Mouse (Mus musculus) heart, adult 11 months (tissue): ENCODE measurements around the gene Ccdc141.
A peak's percentile ranks its signal among the peaks of the same experiment; 100 is the strongest.

Source experiments
- DNase-seq: peaks from one replicate; pipeline ENCODE4 v3.0.0; 2022

Ccdc141 gene

GRCm38 (mm10) chr2:77118102-77118501, 52.3 kb downstream of the Ccdc141 start:
- no peak for DNase-seq

DNA sequence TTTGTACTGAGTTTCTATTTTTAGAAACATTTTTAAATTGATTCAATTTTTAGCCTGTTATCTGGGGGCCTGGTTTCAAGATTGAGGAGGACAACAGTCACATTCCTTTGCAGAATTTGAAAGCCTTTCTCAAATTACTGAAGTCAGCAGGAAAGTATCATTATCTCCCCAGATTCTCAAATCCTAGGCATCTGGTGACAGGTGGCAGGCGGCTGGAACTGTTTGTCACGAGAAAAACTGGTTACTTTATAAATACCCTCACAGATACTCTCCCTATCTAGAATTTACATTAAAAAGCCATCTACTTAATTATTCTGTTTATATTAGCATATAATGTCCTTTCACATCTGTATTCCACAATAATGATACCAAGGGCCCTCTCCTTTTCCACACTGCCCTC, 56.1 kb downstream of the Ccdc141 start:
- DNase-seq: peak; percentile 46

DNA sequence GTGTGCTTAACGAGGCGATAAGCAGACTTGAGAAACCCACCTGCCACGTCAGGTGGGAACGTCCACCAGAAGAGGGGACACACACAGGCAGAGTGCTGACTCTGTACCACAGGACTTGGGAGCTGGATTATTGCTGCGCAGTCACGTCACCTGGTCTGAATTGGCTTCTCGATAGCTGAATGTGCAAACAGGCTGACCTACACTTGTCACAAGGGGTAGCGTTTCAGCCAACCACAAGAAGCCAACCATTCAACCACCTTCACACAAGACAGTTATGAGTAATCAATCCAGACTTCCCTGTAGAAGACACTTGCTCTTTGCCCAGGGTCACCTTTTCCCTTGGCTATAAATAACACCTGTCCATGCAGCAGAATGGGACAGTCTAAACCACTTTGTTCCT, 56.6 kb downstream of the Ccdc141 start:
- peak; percentile 95 for DNase-seq

DNA sequence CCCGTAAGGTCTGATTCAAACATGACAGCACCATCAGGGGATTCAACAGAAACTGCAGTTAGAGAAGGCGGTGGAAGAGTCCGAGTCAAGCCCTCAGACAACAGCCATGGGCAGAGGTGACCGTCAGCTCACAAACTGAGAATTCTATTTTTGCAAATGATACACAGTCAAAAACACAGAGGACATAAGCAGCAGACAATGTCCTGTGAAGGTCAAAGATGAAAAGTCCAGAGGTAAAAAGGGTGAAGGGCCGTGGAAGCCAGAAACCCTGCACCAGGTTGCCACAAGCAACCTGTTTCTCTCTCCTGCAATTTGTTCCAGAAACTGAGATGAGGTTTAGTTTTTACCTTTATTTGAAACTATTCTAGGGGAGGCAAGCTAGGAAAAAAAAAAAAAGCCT, 57.4 kb downstream of the Ccdc141 start:
- peak; percentile 68 for DNase-seq

DNA sequence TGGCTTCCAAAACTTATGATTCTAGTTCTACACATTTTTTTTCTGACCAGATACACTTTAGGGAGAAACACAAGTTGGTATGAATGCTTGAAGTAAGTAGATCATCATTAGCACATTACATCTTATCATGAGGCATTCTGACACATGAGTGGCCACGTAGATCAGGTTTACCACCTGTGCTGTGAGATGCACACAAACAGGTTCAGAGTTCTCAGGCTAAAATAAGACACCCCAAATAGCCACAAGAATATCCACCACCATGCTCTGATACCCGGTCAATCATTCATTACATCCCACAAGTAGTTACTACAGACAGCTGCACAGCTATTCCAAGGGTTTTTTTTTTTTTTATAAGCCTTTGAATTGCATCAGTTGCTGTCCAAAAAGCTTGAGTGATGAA, 59.3 kb downstream of the Ccdc141 start:
- DNase-seq: peak; percentile 33

DNA sequence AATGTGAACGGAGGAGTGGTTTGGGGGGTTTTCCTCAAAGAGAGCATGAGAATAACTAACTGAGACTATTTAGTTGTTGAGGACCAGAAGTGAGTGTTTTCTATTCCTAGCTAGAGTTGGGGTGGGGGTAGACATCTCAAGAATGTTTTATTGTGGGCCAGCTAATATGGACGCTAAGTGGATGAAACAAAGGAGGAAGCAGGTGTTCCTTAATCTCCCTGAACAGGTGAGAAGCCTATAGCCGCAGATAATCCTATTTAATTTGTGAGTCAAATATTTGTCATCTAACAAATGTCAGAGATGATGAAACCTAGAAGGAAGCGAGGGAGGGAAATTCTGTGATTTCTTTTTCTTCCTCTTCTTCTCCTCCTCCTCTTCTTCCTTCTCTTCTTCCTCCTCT, 60.1 kb downstream of the Ccdc141 start:
- DNase-seq: no peak

DNA sequence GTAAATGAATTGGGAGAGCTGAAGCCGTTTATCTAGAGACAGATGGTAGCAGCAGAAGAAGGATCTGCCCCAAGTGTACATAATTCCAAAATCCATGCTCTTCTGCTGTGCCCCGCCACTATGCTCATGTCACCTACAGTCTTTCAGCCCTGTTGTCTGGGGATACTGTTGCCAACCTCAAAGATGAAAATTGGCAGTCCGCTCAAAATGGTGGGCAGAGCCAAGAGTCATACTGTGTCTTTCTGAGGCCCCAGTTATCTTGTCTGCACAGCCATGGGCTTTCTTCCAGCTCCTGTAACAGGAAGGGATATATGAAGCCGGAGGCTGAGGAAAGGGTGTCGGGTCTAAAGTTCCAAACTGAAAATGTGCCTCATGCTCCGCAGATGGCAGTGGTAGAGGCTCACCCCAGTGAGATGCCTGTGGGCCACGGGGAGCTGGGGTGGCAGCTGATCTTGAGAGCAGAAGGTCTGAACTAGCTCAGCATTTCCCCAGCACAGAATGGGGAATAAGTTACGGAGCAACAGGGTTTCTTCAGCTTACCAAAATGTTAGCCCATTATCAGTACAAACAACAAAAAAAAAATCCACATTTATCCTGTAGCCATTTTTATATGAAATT, 60.8 kb downstream of the Ccdc141 start:
- DNase-seq: peak; percentile 85

DNA sequence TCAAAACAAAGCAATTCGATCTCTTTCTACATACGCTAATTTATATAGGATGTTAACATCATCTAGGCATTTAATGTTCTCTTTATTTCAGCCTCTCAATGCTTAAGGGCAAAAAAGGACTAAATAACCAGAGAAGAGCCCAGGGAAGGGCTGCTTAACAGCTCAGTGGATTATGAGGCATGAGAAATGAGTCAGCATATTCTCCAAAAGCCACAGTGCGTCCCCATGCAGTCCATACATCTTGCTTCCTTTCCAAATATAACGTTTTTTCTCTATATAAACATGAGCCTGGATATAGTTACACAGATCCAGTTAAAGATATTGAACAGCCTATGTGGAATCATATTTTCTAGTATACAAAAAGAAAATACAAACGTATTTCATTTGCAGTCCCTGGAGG, 61.9 kb downstream of the Ccdc141 start:
- DNase-seq: no peak

DNA sequence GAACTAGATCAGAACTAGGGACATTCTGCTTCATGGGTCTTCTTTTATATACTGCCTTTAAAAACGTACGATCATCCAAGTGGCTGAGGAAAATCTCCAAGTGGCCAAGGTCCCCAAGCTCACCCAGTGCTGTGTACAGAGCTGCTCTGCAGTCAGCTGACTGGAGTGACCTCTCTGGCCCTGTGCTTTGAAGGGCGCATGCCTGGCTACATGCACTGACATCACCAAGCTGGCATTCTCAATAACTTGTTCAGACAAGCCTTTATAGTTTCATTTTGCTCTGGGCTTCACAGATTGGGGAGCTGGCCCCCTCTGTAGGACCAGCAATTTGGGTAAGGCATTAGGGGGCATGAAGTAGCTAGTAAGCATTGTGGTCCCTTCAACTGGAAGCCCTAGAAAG, 64.3 kb downstream of the Ccdc141 start:
- peak; percentile 87 for DNase-seq

- DNase-seq: peak; percentile 62
Observed at GRCm38 (mm10) chr2:77105006-77105715, 65.3 kb downstream of the Ccdc141 start.

GRCm38 (mm10) chr2:77102516-77102915, 67.9 kb downstream of the Ccdc141 start:
- no peak for DNase-seq

DNA sequence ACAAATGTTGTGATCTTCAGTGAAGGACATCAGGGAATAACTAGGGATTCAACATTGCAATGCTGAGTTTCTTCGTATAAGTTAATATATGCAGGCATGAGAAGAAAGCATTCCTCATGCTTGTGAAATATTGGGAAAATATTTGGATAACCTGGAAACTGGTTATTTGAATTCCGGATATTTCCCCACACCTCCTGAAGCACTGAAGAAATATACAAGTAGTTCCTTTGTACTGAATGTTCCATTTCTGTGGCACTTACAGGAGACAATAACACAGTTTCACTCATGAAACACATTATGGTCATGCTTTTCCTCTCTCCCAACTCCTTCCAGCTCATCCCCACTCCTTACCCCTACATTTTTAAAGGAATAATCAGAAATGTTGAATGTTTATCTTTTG, 70.6 kb downstream of the Ccdc141 start:
- DNase-seq: no peak

- peak; percentile 44 for DNase-seq
Observed at GRCm38 (mm10) chr2:77098769-77099168, 71.7 kb downstream of the Ccdc141 start.

DNA sequence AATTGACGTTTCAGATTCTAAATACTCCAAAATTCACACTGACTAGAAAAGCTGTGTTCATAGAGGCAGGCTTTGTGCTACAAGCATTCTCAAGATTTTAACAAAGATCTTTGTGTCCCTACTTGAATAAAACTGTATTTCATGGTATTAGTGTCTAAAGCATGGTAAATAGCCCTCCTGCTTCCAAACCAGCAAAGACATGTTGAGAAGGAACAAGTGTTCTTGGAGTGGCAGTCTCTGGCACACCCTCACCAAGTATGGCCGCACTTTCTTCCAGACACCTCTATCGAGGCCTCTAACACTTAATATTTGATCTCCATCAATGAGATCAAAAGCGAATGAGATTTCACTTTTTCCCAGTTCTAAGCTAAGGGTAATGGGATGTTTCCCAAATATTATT, 78.7 kb downstream of the Ccdc141 start:
- DNase-seq: peak; percentile 42

- DNase-seq: no peak
Observed at GRCm38 (mm10) chr2:77085313-77085712, 85.1 kb downstream of the Ccdc141 start.

- no peak for DNase-seq
Observed at GRCm38 (mm10) chr2:77084629-77085028, 85.8 kb downstream of the Ccdc141 start.

DNA sequence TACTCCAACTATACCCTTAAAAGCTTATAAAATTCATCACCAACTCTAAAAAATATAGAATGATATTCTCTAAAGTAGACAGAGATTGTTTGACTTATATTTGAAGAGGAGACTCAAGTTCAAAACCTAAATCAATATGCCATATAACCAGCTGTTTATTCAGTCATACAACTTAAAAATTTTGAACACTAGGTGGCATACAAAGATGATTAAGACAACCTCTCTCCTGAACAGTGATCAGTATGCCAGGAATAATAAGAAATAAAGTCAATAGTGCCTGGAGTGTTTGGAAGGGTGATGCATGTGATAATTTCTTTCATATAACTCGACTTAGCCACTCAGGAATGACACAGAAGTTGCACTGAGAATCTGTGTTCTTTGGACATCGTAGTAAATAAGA, 89.3 kb downstream of the Ccdc141 start:
- DNase-seq: no peak

- DNase-seq: peak; percentile 62
Observed at GRCm38 (mm10) chr2:77080657-77081056, 89.8 kb downstream of the Ccdc141 start.

- DNase-seq: peak; percentile 21
Observed at GRCm38 (mm10) chr2:77078746-77079145, 91.7 kb downstream of the Ccdc141 start.

- peak; percentile 45 for DNase-seq
Observed at GRCm38 (mm10) chr2:77074373-77074772, 96.1 kb downstream of the Ccdc141 start.

DNA sequence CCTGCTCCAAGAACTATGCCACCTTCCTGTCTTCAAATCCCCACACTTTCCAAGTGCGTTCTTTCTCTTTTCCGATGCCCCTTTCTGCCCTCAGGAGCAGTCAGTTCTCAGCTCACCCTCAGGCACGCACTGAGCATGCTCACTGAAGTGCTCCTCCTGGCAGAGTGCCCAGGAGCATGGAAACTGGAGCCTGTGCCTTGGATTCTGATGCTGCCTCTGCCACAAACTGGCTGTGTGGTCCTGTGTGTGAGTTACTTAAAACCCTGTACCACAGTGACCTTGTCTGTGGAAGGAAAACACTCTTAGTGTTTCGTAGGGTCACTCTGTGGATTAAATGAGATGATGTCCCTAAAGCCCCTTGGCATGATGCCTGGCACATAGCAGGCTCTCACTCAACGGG, 96.5 kb downstream of the Ccdc141 start:
- DNase-seq: peak; percentile 86

DNA sequence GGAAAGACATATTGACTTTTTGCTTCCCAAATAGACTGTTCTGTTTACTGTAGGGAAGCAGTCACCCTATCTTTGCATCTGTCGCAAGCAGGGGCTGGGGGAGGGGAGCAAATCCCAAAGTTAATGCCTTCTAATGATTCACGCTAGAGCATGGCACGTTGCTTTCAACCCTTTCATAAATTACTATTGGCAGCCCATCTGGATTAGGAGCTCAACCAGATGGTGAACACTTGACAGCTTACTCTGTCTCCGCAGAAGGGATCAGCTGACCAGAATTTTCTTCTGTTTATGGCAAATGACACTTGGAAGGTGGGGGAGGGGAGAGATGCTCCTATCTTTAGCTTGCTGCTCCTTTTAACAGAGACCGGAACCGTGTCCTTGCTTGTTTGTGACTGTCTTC, 105.1 kb downstream of the Ccdc141 start:
- DNase-seq: peak; percentile 90

GRCm38 (mm10) chr2:77061871-77062270, 108.6 kb downstream of the Ccdc141 start:
- DNase-seq: no peak

GRCm38 (mm10) chr2:77059596-77059995, 110.8 kb downstream of the Ccdc141 start:
- no peak for DNase-seq

DNA sequence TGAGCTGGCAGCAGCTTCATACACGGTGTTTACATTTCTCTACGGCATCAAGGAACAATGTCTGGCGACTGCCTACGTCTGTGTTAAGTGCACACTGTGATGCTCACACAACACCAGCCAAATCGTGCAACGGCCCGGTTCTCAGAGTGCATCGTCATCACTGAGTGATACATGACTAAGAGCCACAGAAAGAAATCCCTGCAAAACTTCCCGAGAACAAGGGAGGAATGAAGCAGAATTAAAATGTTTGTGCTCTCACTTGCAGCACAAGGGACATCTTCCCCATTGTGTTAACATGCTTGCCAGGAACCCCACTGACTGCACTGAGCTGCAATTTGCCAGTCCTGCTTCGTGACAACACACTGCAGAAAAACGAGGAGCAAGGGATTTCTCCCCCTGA, 114.1 kb downstream of the Ccdc141 start:
- no peak for DNase-seq
